1 mouse cellular context compared by ENCODE assay signal in the genomic region with DNA sequence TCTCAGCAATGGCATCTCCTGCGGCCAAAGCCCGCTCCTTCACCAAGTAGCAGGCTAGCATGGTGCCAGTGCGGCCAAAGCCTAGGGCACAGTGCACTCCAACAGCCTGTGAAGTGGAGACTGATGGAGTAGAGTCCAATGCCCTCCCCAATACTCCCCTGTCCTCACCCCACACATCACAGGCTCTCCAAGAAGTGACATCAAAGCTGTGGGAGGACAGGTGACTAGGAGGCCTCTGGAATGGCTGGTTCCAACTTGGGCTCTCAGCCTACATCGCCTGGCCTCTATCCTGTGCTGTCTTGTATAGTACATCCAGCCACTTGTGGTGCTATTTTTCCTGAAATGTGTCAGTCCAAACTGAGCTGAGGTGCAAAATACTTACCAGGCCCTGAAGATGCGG.
TF ChIP-seq lines count a peak whose summit lies in the region.

No protein-coding gene starts in this region.

TF ChIP-seq in MEL, 35 proteins besides CTCF, POLR2A, EP300 and RAD21:
- no peak for TF ChIP-seq MYB (IDR thresholded peaks at IDR 0.05; ENCODE audit: low read depth, low read length)
- TF ChIP-seq CHD1 (IDR thresholded peaks at IDR 0.05; ENCODE audit: low read depth, low read length), result no peak
- TF ChIP-seq MAX (IDR thresholded peaks at IDR 0.05; ENCODE audit: low read length), result no peak
- no peak for TF ChIP-seq TAL1 (IDR thresholded peaks at IDR 0.05; ENCODE audit: low read length)
- no peak for TF ChIP-seq MXI1 (IDR thresholded peaks at IDR 0.05; ENCODE audit: low read depth, low read length)
- no peak for TF ChIP-seq NRF1 (IDR thresholded peaks at IDR 0.05; ENCODE audit: insufficient read depth, low read depth, low read length, poor library complexity, severe bottlenecking)
- no peak for TF ChIP-seq ELF1 (IDR thresholded peaks at IDR 0.05; ENCODE audit: low read depth, low read length)
- TF ChIP-seq USF2 (IDR thresholded peaks at IDR 0.05; ENCODE audit: borderline replicate concordance in 1 of 2, insufficient read depth in 1 of 2, low read depth in 1 of 2, low read length in 2 of 2), result no peak
- no peak for TF ChIP-seq POLR2AphosphoS2 (IDR thresholded peaks at IDR 0.05; ENCODE audit: low read length)
